In the genomic region with DNA sequence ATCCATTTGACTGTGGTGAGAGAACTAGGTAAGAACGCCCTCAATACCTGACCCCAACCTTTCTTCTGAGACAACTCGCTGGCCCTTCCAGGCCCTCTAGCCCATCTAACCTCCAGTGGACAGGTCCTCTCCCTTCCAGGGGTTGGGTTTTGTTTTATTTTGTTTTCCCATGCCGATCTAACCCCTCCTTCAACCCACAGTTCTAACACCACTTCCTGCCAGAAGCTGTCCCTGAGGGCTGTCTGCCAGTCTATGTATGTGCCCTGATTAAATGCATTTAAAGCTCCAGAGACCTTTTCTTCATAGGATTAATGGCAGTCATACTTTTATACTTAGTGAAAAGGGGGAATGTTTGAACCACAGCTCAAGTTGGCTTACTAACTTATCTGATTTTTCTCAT, we compare ENCODE assay signal across 9 mouse cellular contexts. TPM values are rescaled to one million over a fixed set of nuclear protein-coding genes. Genes with fewer than 3 reads are reported as not detected.
DNase-seq lines count a peak whose midpoint lies in the region; ATAC-seq lines count a peak whose summit lies in the region.
"Had no signal": no experiment of that assay in that cellular context is flagged by ENCODE, and none has a peak within 500 bp of the region (broad histone marks: within the 10 kb centered on the region; RNA-seq: fewer than 3 reads in every experiment).

No protein-coding gene starts in this region.

- WGBS in kidney, embryonic 15.5 days = 31% methylated on average over 3 of the region's 3 CpGs
- WGBS in limb, embryonic 10.5 days = 73% methylated on average over 3 of the region's 3 CpGs
- 83% methylated on average over 3 of the region's 3 CpGs for WGBS in forebrain, embryonic 15.5 days

- no peaks in the 10 kb centered on the region for H3K9me3 ChIP-seq in kidney, embryonic 15.5 days (replicated peaks)
- H3K9me3 ChIP-seq in limb, embryonic 10.5 days (replicated peaks) = no peaks in the 10 kb centered on the region
- H3K9me3 ChIP-seq in forebrain, embryonic 15.5 days = no peaks in the 10 kb centered on the region

- ATAC-seq in kidney, embryonic 15.5 days (replicated peaks; ENCODE audit: low FRiP score) = no peak
- ATAC-seq in forebrain, embryonic 15.5 days (replicated peaks) = no peak

- H3K27ac ChIP-seq in kidney, embryonic 15.5 days = peak overlapping the region; percentile 70
- H3K27ac ChIP-seq in limb, embryonic 10.5 days = 0 out of 2 replicates have a peak overlapping the region, but pooled peaks have one; percentile 19
- no peak overlapping the region for H3K27ac ChIP-seq in forebrain, embryonic 15.5 days (replicated peaks)

- H3K36me3 ChIP-seq in kidney, embryonic 15.5 days = no peaks in the 10 kb centered on the region
- H3K36me3 ChIP-seq in limb, embryonic 10.5 days = no peaks in the 10 kb centered on the region
- no peaks in the 10 kb centered on the region for H3K36me3 ChIP-seq in forebrain, embryonic 15.5 days

- H3K9ac ChIP-seq in kidney, embryonic 15.5 days = no peak overlapping the region
- H3K9ac ChIP-seq in forebrain, embryonic 15.5 days (replicated peaks) = no peak overlapping the region

- peaks cover 20% of the 10 kb centered on the region for H3K4me1 ChIP-seq in kidney, embryonic 15.5 days
- peaks cover 25% of the 10 kb centered on the region for H3K4me1 ChIP-seq in limb, embryonic 10.5 days
- H3K4me1 ChIP-seq in forebrain, embryonic 15.5 days = no peaks in the 10 kb centered on the region

- DNase-seq in kidney, adult 8-10 months = no peak
- peak; percentile 35 for DNase-seq in 3134 (ENCODE audit: extremely low read depth, insufficient read length, low spot score)
- peak; percentile 36 for DNase-seq in CD4-positive helper T cell, adult 2 months (ENCODE audit: low read depth, low spot score)
- DNase-seq in limb, embryonic 10.5 days (ENCODE audit: low spot score) = no peak
- no peak for DNase-seq in layer of hippocampus, adult 9-10 months (ENCODE audit: low spot score)
- DNase-seq: cerebellum, adult 11 months; layer of hippocampus, postnatal 36 days had no signal

- no peak overlapping the region for H3K4me3 ChIP-seq in kidney, embryonic 15.5 days (replicated peaks)
- H3K4me3 ChIP-seq in limb, embryonic 10.5 days = no peak overlapping the region
- H3K4me3 ChIP-seq in forebrain, embryonic 15.5 days = no peak overlapping the region

- no peaks in the 10 kb centered on the region for H3K27me3 ChIP-seq in kidney, embryonic 15.5 days
- no peaks in the 10 kb centered on the region for H3K27me3 ChIP-seq in limb, embryonic 10.5 days (ENCODE audit: low read depth, poor library complexity, severe bottlenecking)
- H3K27me3 ChIP-seq in forebrain, embryonic 15.5 days = no peaks in the 10 kb centered on the region

- H3K4me2 ChIP-seq in kidney, embryonic 15.5 days = no peak overlapping the region
- H3K4me2 ChIP-seq in forebrain, embryonic 15.5 days (replicated peaks) = no peak overlapping the region

RNA-seq across cellular contexts. Expression of gene Elk3, which starts 14.4 kb away (rescaled TPM):
- 41.9 and 43.7 TPM in 2 replicates for polyA plus RNA-seq in kidney, embryonic 15.5 days (2015; fragmentation: Nextera tagmentation; extraction: Ambion mirVana)
- polyA plus RNA-seq in limb, embryonic 10.5 days (2016; fragmentation: Nextera tagmentation; extraction: Ambion mirVana) = 34.0 and 36.0 TPM in 2 replicates
- polyA plus RNA-seq in forebrain, embryonic 15.5 days (2015; fragmentation: Nextera tagmentation; extraction: Ambion mirVana) = 6.2 and 7.9 TPM in 2 replicates

Comparison
In these comparisons a context has a peak if more than half of its experiments do, and no peak if none do; other contexts are left out.
1. DNase-seq: peak in 3134 (single experiment) and CD4-positive helper T cell, adult 2 months (single experiment); none in kidney, adult 8-10 months (0 of 2), limb, embryonic 10.5 days (single experiment) and layer of hippocampus, adult 9-10 months (single experiment).